In genomic region chr10:76117966-76118365, GRCm38 (mm10) we compare ENCODE assay signal across 9 mouse cellular contexts. TPM values are rescaled to one million over a fixed set of nuclear protein-coding genes. Genes with fewer than 3 reads are reported as not detected.
A peak's percentile ranks its signal among the peaks of the same experiment; 100 is the strongest.
DNase-seq lines count a peak whose midpoint lies in the region; ATAC-seq and TF ChIP-seq lines count a peak whose summit lies in the region.
"Had no signal": no experiment of that assay in that cellular context is flagged by ENCODE, and none has a peak within 500 bp of the region (broad histone marks: within the 10 kb centered on the region; RNA-seq: fewer than 3 reads in every experiment).

No protein-coding gene starts in this region.

- intact Hi-C loops in gastrocnemius, postnatal 14 days (cut with DNase I; ENCODE audit: low total_unique reads) = no loop called here

- no peaks in the 10 kb centered on the region for H3K36me3 ChIP-seq in heart, embryonic 11.5 days (ENCODE audit: control insufficient read depth, insufficient read depth, low read length)
- no peaks in the 10 kb centered on the region for H3K36me3 ChIP-seq in ES-E14 (ENCODE audit: control insufficient read depth, insufficient read depth, low read length, poor library complexity, severe bottlenecking)

- H3K4me1 ChIP-seq in heart, embryonic 11.5 days (ENCODE audit: control insufficient read depth, insufficient read depth, low read length) = 0 out of 2 replicates have a peak, but pooled peaks cover 2% of the 10 kb centered on the region
- H3K4me1 ChIP-seq in ES-E14 (ENCODE audit: control insufficient read depth in 2 of 2, insufficient read depth in 2 of 2, low read length in 2 of 2, poor library complexity in 1 of 2) = peaks cover 0 to 13% of the 10 kb centered on the region in 2 experiments; a peak in 1 of 4 replicates

- no peaks in the 10 kb centered on the region for H3K27me3 ChIP-seq in heart, embryonic 11.5 days (ENCODE audit: control insufficient read depth, insufficient read depth, low read length)

- in situ Hi-C loops in ES-E14 (cut with MboI; ENCODE audit: low sequenced_read_pairs in 2 of 2, unreplicated experiment in 2 of 2) = no loop called here

- no peaks in the 10 kb centered on the region for H3K9me3 ChIP-seq in heart, embryonic 11.5 days (replicated peaks; ENCODE audit: control insufficient read depth, low read length)
- H3K9me3 ChIP-seq in ES-E14 (ENCODE audit: control insufficient read depth, insufficient read depth, low read depth, low read length) = no peaks in the 10 kb centered on the region

- ATAC-seq in heart, embryonic 11.5 days (replicated peaks; ENCODE audit: insufficient number of reproducible peaks, low FRiP score, low TSS enrichment) = no peak
- peak; percentile 66 for ATAC-seq in cerebellum, adult (ENCODE audit: insufficient number of reproducible peaks, low FRiP score, low TSS enrichment)
- ATAC-seq in megakaryocyte progenitor cell, adult 5-6 weeks (replicated peaks; ENCODE audit: poor library complexity) = peak; percentile 90

- no peak overlapping the region for H3K4me3 ChIP-seq in heart, embryonic 11.5 days (ENCODE audit: low read depth, low read length)
- H3K4me3 ChIP-seq in ES-E14 (ENCODE audit: insufficient read depth in 1 of 2, low read depth in 1 of 2, low read length in 2 of 2, poor library complexity in 1 of 2, severe bottlenecking in 1 of 2) = no peak overlapping the region; a peak in 1 of 4 replicates
- H3K4me3 ChIP-seq in layer of hippocampus, adult 2 months = no peak overlapping the region

- no peak overlapping the region for H3K9ac ChIP-seq in heart, embryonic 11.5 days (ENCODE audit: low read depth, low read length)
- H3K9ac ChIP-seq in ES-E14 (ENCODE audit: insufficient read depth, low read depth, low read length, poor library complexity, severe bottlenecking) = no peak overlapping the region

- peak; percentile 79 for TF ChIP-seq CTCF in layer of hippocampus, adult 2 months (conservative IDR thresholded peaks at IDR 0.05)

- peak; percentile 21 to 34 for DNase-seq in heart, adult 18-20 months
- peak; percentile 76 for DNase-seq in ES-E14 (ENCODE audit: low read depth, low spot score)
- DNase-seq in gastrocnemius, postnatal 14 days = peak; percentile 54
- DNase-seq in layer of hippocampus, adult 2 months (ENCODE audit: low spot score in 2 of 2) = peak in 1 of 2 experiments; percentile 36
- peak; percentile 84 for DNase-seq in testis, postnatal 10 days (ENCODE audit: low spot score)

- H3K4me2 ChIP-seq in heart, embryonic 11.5 days = no peak overlapping the region

- no peak overlapping the region for H3K27ac ChIP-seq in heart, embryonic 11.5 days (ENCODE audit: low read depth, low read length)
- H3K27ac ChIP-seq in ES-E14 (ENCODE audit: insufficient read depth, low read depth, low read length, poor library complexity, severe bottlenecking) = no peak overlapping the region
- H3K27ac ChIP-seq in layer of hippocampus, adult 2 months = no peak overlapping the region

- 34% methylated on average over 5 of the region's 5 CpGs for WGBS in heart, embryonic 11.5 days (ENCODE audit: insufficient replicate concordance)

TF ChIP-seq in ES-E14, 5 proteins besides CTCF, POLR2A, EP300 and RAD21:
- TF ChIP-seq MAFK (IDR thresholded peaks at IDR 0.05; ENCODE audit: insufficient read depth, low read depth, low read length) (no peak), CHD2 (IDR thresholded peaks at IDR 0.05; ENCODE audit: low read depth, low read length) (no peak), HCFC1 (IDR thresholded peaks at IDR 0.05; ENCODE audit: borderline replicate concordance, insufficient read depth, low read length) (no peak), ZC3H11A (IDR thresholded peaks at IDR 0.05; ENCODE audit: borderline replicate concordance, low read depth, low read length) (no peak), ZNF384 (IDR thresholded peaks at IDR 0.05; ENCODE audit: low read depth, low read length) (no peak)

RNA-seq across cellular contexts. Expression of gene Slc5a4b, which starts 7.2 kb away (rescaled TPM):
- total RNA-seq in heart, adult 18-20 months (2021) = not detected
- polyA plus RNA-seq in heart, embryonic 11.5 days (2014; fragmentation: Nextera tagmentation; extraction: Ambion mirVana) = not detected in 2 replicates
- 7.1 and 11.0 TPM in 2 replicates for total RNA-seq in ES-E14 (2012; rRNA removed)
- total RNA-seq in gastrocnemius, postnatal 14 days (2021) = not detected
- not detected for total RNA-seq in layer of hippocampus, adult 2 months (2021)
- total RNA-seq in megakaryocyte progenitor cell, adult 5-6 weeks (2015) = not detected in 2 replicates
- total RNA-seq in megakaryocyte progenitor cell, adult 5-6 weeks (2017) = not detected in 2 replicates
- total RNA-seq: left cerebral cortex, postnatal 25 days had no signal

RNA-seq across cellular contexts. Expression of gene Slc5a4a, which starts 29.3 kb away (rescaled TPM):
- not detected for total RNA-seq in heart, adult 18-20 months (2021)
- not detected in 2 replicates for polyA plus RNA-seq in heart, embryonic 11.5 days (2014; fragmentation: Nextera tagmentation; extraction: Ambion mirVana)
- total RNA-seq in ES-E14 (2012; rRNA removed) = 0.18 TPM in 1 of 2 replicates, not detected in the other
- total RNA-seq in gastrocnemius, postnatal 14 days (2021) = not detected
- not detected for total RNA-seq in layer of hippocampus, adult 2 months (2021)
- total RNA-seq in megakaryocyte progenitor cell, adult 5-6 weeks (2015) = not detected in 2 replicates
- total RNA-seq in megakaryocyte progenitor cell, adult 5-6 weeks (2017) = not detected in 2 replicates
- total RNA-seq: left cerebral cortex, postnatal 25 days had no signal
